Mouse (Mus musculus): ENCODE results near the gene Galnt6. TPM values are rescaled to one million over a fixed set of nuclear protein-coding genes. Genes with fewer than 3 reads are reported as not detected.

Gene Galnt6
- polyA plus RNA-seq (2017; shearing (Covaris generic)) = 100 to 1,000 TPM in 1 of 2 experiments, 10 to 100 TPM in 1; 92.9 to 164 TPM

DNA sequence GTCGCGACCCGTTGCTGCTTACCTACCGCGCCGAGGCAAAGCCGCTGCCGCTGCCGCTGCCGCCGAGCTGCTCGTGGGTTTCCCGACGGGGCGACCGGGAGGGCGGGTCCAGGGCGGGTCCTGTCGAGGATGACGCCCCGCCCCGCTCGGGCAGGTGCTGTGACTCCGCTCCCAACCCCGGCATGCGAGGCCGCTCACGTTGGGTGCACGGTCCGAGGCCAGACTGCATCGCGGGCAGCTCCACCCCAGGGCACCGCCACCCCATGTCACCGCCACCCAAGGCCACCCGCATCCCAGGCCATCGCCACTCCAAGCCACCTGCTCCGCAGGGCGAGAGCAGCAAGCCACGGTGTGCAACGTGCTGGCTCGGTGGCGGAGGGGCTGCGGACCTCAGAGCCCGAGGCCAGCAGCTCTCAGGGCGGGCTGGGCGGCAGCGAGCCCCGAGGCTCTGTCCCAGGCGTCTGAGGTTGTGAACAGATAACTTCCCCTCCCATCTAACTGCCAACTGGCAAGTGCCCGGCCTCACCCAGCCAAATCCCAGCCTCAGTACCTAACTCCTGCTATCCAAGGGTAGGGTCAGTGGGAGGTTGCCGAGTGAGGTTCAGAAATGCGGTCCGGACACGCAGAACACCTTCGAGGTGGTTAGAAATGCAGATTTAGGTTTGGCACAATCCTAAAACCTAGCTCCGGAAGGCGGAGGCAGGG lies at the start of gene Galnt6:
TSS of gene Galnt6 (minus strand) at position 96 of the 705 bp plus-strand sequence.

DNA sequence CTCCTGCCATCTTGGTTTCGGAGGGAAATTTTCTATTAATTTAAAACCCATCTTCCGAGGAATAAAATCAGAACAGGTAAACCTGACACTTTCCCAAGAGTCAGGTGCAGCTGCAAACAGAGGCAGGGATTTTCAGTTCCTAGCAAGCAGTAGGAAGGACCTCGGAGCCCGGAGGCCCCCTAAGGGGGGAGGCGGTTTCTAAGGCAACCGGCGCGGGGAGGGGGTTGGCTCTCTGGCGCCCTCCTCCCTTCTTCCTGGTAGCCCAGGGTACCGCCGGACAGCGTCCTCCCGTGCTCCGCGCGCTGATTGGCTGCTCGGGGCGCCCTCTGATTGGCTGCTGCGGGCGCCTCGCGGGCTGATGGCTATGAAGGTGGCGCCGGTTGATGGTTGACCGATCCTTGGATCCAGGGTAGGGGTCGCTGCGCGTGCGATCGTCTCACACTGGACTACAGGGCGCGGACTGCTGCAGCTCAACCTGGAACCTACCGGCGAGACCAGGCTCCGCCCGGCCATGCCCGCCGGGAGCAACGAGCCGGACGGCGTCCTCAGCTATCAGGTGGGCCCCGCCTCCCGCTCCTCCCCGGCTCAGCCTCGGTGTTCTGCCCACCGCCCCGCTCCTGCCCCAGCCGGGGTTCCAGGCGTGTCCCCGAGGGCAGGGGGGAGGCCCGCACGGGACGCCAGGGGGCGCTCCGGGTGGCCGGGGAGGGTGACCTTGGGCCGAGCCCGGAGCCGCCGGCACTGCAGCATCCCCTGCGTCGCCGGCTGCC lies 32.4 kb upstream of the Galnt6 start, which contains the start of gene Slc4a8:
TSS of gene Slc4a8 (plus strand) at position 329 of the 767 bp plus-strand sequence.

DNA sequence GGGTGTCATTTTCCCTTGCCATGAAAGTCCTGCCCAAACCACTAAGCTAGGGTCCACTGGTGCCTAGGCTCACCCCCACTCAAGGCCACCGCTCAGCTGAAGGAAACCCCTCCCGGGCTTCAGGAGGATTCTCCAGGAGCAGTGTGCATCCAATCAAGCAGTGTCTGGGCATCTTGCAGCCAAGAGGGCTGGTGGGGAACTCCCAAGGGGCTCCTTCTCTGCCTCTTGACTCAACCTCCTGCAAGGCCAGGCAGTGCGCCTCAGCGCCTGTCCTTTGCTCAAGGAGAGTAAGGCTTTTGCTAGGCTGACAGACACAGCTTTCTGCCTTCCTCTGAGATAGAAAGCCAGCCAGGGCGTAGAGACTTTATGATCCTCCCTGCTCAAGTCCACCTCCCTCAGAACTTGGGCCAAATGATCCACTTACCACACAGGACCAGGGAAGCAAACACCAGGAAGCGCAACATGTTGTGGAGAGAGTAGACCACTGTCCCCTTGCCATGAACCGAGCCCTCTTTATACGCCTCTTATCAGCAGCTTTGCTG lies 41.7 kb downstream of the Galnt6 start, which contains the start of gene Cela1:
TSS of gene Cela1 (minus strand) at position 492 of the 542 bp plus-strand sequence.

DNA sequence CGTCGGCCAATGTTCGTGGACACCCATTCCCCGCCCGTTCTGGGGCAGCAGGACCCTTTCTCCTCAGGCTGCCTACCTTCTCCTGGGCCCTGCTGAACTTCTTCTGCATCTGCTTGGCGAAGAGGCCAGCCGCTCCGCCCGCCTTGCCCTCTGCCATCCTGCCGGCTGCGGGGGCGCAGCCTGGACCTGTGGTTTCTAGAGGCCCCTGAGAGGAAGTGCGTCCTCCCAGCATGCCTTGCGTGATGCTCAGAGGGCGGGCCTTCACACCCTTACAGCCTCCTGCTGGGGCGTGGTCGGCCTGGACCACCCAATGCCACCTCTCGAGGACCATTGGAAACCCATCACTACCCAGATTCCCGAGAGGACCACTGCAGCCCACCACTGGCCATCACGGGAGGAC lies 59.8 kb downstream of the Galnt6 start, which contains the start of gene Bin2:
TSS of gene Bin2 (minus strand) at position 217 of the 400 bp plus-strand sequence.

Other genes starting within 250 kb of the Galnt6 start
- 1 to 10 TPM; 4.1 to 4.9 TPM for gene Csrnp2, start 233.9 kb downstream of the Galnt6 start, polyA plus RNA-seq (2017; shearing (Covaris generic))
- gene Tfcp2, start 177.4 kb downstream of the Galnt6 start, polyA plus RNA-seq (2017; shearing (Covaris generic)) = 1 to 10 TPM; 5.4 to 6.9 TPM
- 10 to 100 TPM in 1 of 2 experiments, 1 to 10 TPM in 1; 8.0 to 12.6 TPM for gene Pou6f1, start 129.4 kb downstream of the Galnt6 start, polyA plus RNA-seq (2017; shearing (Covaris generic))
- 100 to 1,000 TPM; 647 to 669 TPM for gene Dazap2, start 114.0 kb downstream of the Galnt6 start, polyA plus RNA-seq (2017; shearing (Covaris generic))
- gene Smagp, start 92.4 kb downstream of the Galnt6 start, polyA plus RNA-seq (2017; shearing (Covaris generic)) = 1 to 10 TPM in 1 of 2 experiments, under 1 TPM in 1; 0.76 to 2.0 TPM
- gene Bin2, start 59.8 kb downstream of the Galnt6 start, polyA plus RNA-seq (2017; shearing (Covaris generic)) = 100 to 1,000 TPM; 729 to 768 TPM
- gene Cela1, start 41.5 kb downstream of the Galnt6 start, polyA plus RNA-seq (2017; shearing (Covaris generic)) = 10 to 100 TPM; 17.7 to 24.2 TPM
- 10 to 100 TPM; 13.1 to 19.4 TPM for gene Slc4a8, start 32.4 kb upstream of the Galnt6 start, polyA plus RNA-seq (2017; shearing (Covaris generic))
- gene Scn8a, start 140.5 kb upstream of the Galnt6 start, polyA plus RNA-seq (2017; shearing (Covaris generic)) = 1 to 10 TPM in 1 of 2 experiments, not detected in 1; 1.7 TPM